Mouse (Mus musculus) liver, postnatal 0 days (tissue): ENCODE results near the gene Sinhcaf. TPM values are rescaled to one million over a fixed set of nuclear protein-coding genes. Genes with fewer than 3 reads are reported as not detected.
"Not testable (repeated sequence)": the region's sequence is repeated elsewhere in the genome, so short reads cannot be mapped to it uniquely, and the experiment has no call there.

Source experiments
- ATAC-seq: fragments of 200-750 bp; cut with Nextera tagmentation; 2 replicates; pipeline ENCODE4 v1.8.0; 2017; ENCODE audit warnings: mild to moderate bottlenecking, moderate library complexity
- DNase-seq: peaks from one replicate; pipeline ENCODE4 v3.0.0-alpha.2; 2016
- H3K27ac ChIP-seq: fragments of 300-500 bp; sonication (generic); 2 replicates; pipeline ENCODE4 v1.5.1; 2014; ENCODE audit warnings: antibody characterized with exemption, moderate library complexity, mild to moderate bottlenecking, low read depth
- H3K27me3 ChIP-seq: fragments of 300-500 bp; sonication (generic); 2 replicates; pipeline ENCODE4 v1.6.1; 2014; ENCODE audit warnings: low read length, control low read depth, mixed read lengths; ENCODE audit not compliant: insufficient read depth
- H3K36me3 ChIP-seq: fragments of 300-500 bp; sonication (generic); replicated peaks from 2 replicates; pipeline ENCODE4 v1.6.1; 2014; ENCODE audit warnings: mild to moderate bottlenecking, control low read depth, low read length, moderate library complexity, mixed read lengths; ENCODE audit not compliant: insufficient read depth
- H3K4me1 ChIP-seq: fragments of 300-500 bp; sonication (generic); 2 replicates; pipeline ENCODE4 v1.6.1; 2014; ENCODE audit warnings: antibody characterized with exemption, mild to moderate bottlenecking, control low read depth; ENCODE audit not compliant: insufficient read depth
- H3K4me2 ChIP-seq: fragments of 300-500 bp; sonication (generic); 2 replicates; pipeline ENCODE4 v1.6.1; 2014; ENCODE audit warnings: low read depth, mild to moderate bottlenecking, low read length, moderate library complexity, mixed read lengths
- H3K4me3 ChIP-seq: fragments of 300-500 bp; sonication (generic); 2 replicates; pipeline ENCODE4 v1.5.1; 2014; ENCODE audit warnings: low read depth, low read length
- H3K9ac ChIP-seq: fragments of 300-500 bp; sonication (generic); replicated peaks from 2 replicates; pipeline ENCODE4 v1.6.1; 2014; ENCODE audit warnings: mild to moderate bottlenecking, moderate library complexity
- H3K9me3 ChIP-seq: fragments of 300-500 bp; sonication (generic); 2 replicates; pipeline ENCODE4 v1.6.1; 2016; ENCODE audit warnings: mild to moderate bottlenecking, control low read depth, low read length, mixed read lengths
- CTCF ChIP-seq: sonication (generic); IDR thresholded peaks from 2 replicates; pipeline ENCODE4 v1.5.1; 2016; ENCODE audit warnings: antibody characterized with exemption, low read depth
- EP300 ChIP-seq: IDR thresholded peaks from 2 replicates; pipeline ENCODE4 v1.6.1; 2016; ENCODE audit warnings: antibody characterized with exemption, low read depth, mild to moderate bottlenecking
- WGBS: fragments of 180-500 bp; shearing (Covaris S2); extraction: QIAGEN DNeasy Blood & Tissue Kit; methylation state at CpG from one replicate; pipeline ENCODE4 v1.1.7; 2014; ENCODE audit not compliant: insufficient replicate concordance; 5-methylcytosine and 5-hydroxymethylcytosine counted together
- polyA plus RNA-seq: library from polyadenylated mRNA; unstranded; fragments of >200 nt; fragmentation: Nextera tagmentation; extraction: Ambion mirVana; gene quantifications from 2 replicates; pipeline ENCODE4 v1.2.1, GENCODE M21; 2015

The Sinhcaf gene
- polyA plus RNA-seq: 8.3 and 9.4 TPM in 2 replicates

GRCm38 (mm10) chr6:148946409-148946742 is at the start of gene Sinhcaf:
Gene Sinhcaf, minus strand, starts transcription at chr6:148946467.
- H3K36me3 ChIP-seq: no peaks in the 10 kb centered on the region
- peak within 1 kb of the TSS; percentile 100 for H3K4me2 ChIP-seq
- H3K4me1 ChIP-seq: peaks cover 13% of the 10 kb centered on the region
- peak; percentile 81 for ATAC-seq
- peak; percentile 99 for DNase-seq
- peak within 1 kb of the TSS; percentile 90 for H3K27ac ChIP-seq
- peak within 1 kb of the TSS; percentile 96 for H3K4me3 ChIP-seq
- no peaks in the 10 kb centered on the region for H3K27me3 ChIP-seq
- H3K9me3 ChIP-seq: no peaks in the 10 kb centered on the region
- WGBS: 0% methylated on average over 44 of the region's 47 CpGs
- no peak for TF ChIP-seq EP300
- TF ChIP-seq CTCF: no peak
- peak within 1 kb of the TSS; percentile 90 for H3K9ac ChIP-seq

- Histone ChIP-seq H3K4me2 (no peak overlapping the region), H3K36me3 (peaks cover 18% of the 10 kb centered on the region), H3K4me1 (no peaks in the 10 kb centered on the region), H3K4me3 (no peak overlapping the region), H3K9ac (no peak overlapping the region), H3K27me3 (no peaks in the 10 kb centered on the region), H3K27ac (no peak overlapping the region), H3K9me3 (no peaks in the 10 kb centered on the region)
- 56% methylated on average over 5 of the region's 5 CpGs for WGBS
- DNase-seq: no peak
- ATAC-seq: peak; percentile 43
- TF ChIP-seq EP300: no peak
Measured at GRCm38 (mm10) chr6:148994327-148994999, 48.2 kb upstream of the Sinhcaf start.

- Histone ChIP-seq H3K27me3 (no peaks in the 10 kb centered on the region), H3K36me3 (peaks cover 15% of the 10 kb centered on the region), H3K9me3 (no peaks in the 10 kb centered on the region), H3K27ac (no peak overlapping the region), H3K4me2 (no peak overlapping the region), H3K9ac (no peak overlapping the region), H3K4me1 (no peaks in the 10 kb centered on the region), H3K4me3 (no peak overlapping the region)
- peak; percentile 33; the same call in 1 of the 2 replicates for ATAC-seq
- DNase-seq: no peak
- 42% methylated on average over 9 of the region's 9 CpGs for WGBS
- TF ChIP-seq CTCF: peak; percentile 57
- no peak for TF ChIP-seq EP300
Measured at GRCm38 (mm10) chr6:148993117-148994077, 47.1 kb upstream of the Sinhcaf start.

DNA sequence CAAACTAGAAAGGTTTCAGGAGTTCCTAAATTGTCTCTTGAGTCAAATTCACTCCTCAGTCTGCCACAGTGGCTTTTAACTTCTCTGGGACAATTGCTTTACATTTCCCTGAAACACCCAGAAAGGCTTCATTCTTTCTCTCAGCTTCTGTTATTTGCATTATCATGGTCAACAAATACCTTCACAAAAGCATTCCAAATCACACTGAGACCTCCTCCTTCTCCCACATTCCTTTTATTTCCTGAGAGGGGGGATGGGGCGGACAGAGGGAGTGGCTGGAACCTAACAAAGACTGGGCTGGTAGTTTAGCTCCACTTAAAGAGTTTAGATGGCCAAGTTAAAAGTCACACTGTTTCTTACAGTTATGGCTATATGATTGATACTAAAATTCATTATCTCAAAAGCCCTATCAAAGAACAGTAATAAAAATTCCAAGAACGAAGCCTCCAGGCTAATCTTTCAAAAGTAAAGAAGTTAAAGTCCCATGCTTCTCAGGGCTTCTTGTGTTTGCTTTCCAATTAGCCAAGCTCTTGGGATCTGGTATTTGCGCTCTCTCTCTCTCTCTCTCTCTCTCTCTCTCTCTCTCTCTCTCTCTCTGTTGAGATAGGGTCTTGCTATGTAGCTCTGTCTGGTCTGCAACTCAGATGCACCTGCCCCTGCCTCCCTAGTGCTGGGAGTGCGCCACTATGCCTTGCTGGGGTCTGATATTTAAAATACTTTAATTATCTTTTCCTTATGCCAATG is 46.3 kb upstream of the Sinhcaf start:
- WGBS: 69% methylated on average over 4 of the region's 4 CpGs
- no peak overlapping the region for H3K9ac ChIP-seq
- H3K27me3 ChIP-seq: no peaks in the 10 kb centered on the region
- H3K4me2 ChIP-seq: no peak overlapping the region
- H3K4me3 ChIP-seq: no peak overlapping the region
- H3K9me3 ChIP-seq: no peaks in the 10 kb centered on the region
- TF ChIP-seq CTCF: no peak
- no peak for TF ChIP-seq EP300
- H3K36me3 ChIP-seq: peaks cover 13% of the 10 kb centered on the region
- DNase-seq (no peak), ATAC-seq (no peak)
- no peak overlapping the region for H3K27ac ChIP-seq
- H3K4me1 ChIP-seq: no peaks in the 10 kb centered on the region

DNA sequence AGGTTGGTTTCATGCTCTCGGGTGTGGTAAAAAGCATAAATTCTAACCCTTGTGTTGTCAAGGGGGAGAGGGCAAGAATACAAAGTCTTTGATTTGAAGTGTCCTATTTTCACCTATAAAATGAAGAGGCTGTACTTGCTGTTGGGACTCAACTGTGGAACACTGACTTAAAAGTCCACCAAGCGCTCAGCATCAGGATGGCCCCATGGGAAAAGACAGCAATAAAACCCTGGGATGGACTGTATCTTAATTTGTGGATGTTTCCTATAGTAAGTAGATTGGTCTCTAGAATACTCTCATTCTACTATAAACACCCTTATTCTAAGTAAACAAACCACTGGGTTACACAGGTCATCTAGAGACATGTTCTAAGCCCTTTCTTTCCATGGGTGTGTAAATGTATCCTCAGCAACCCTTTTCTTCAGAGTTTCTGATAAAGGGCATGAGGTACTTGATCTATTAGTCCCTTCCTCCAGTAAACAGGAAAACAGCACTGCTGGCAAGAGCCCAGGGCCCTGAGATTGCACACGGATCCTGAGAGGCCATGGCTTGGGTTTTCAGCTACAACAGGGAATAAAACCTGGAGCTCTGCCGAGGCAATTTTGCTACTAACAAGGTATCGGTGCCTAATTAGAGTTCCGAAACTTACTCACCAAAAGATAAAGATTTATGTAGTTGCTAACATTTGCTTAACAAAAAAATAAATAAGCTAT is 45.5 kb upstream of the Sinhcaf start:
- H3K4me2 ChIP-seq: no peak overlapping the region
- H3K9ac ChIP-seq: no peak overlapping the region
- H3K4me3 ChIP-seq: no peak overlapping the region
- no peaks in the 10 kb centered on the region for H3K9me3 ChIP-seq
- DNase-seq (no peak), ATAC-seq (no peak)
- no peaks in the 10 kb centered on the region for H3K4me1 ChIP-seq
- TF ChIP-seq EP300 (no peak), CTCF (no peak)
- peaks cover 13% of the 10 kb centered on the region for H3K36me3 ChIP-seq
- 55% methylated on average over 6 of the region's 6 CpGs for WGBS
- H3K27me3 ChIP-seq: no peaks in the 10 kb centered on the region
- H3K27ac ChIP-seq: no peak overlapping the region

GRCm38 (mm10) chr6:148989792-148990491 is 43.7 kb upstream of the Sinhcaf start:
- not testable (repeated sequence) for H3K9me3 ChIP-seq, H3K27me3 ChIP-seq, H3K4me1 ChIP-seq, ATAC-seq, H3K9ac ChIP-seq, H3K36me3 ChIP-seq, H3K4me2 ChIP-seq, DNase-seq, H3K27ac ChIP-seq, H3K4me3 ChIP-seq
- WGBS: 55% methylated on average over 1 of the region's 3 CpGs
